Mouse (Mus musculus): ENCODE results near the gene Calhm3. TPM values are rescaled to one million over a fixed set of nuclear protein-coding genes. Genes with fewer than 3 reads are reported as not detected.

Calhm3 gene
- polyA plus RNA-seq, 1 experiment from 2014 or later = not detected

GRCm38 (mm10) chr19:47174515-47174914 is 17.0 kb upstream of the Calhm3 start:
- no peak overlapping the region for H3K4me2 ChIP-seq (ENCODE audit: low read depth, low read length)
- DNase-seq (no peak), ATAC-seq (no peak)
- peaks cover 23% of the 10 kb centered on the region for H3K27me3 ChIP-seq (ENCODE audit: insufficient read depth, low read length)
- no peak overlapping the region for H3K4me3 ChIP-seq (ENCODE audit: low read depth, low read length)
- no peaks in the 10 kb centered on the region for H3K36me3 ChIP-seq (replicated peaks; ENCODE audit: insufficient read depth, low read length)
- TF ChIP-seq EP300 (IDR thresholded peaks at IDR 0.05; ENCODE audit: low read depth) (no peak), CTCF (IDR thresholded peaks at IDR 0.05; ENCODE audit: low read depth) (peak; percentile 65)
- no peak overlapping the region for H3K9ac ChIP-seq (replicated peaks)
- H3K9me3 ChIP-seq (ENCODE audit: low read length) = no peaks in the 10 kb centered on the region
- WGBS (ENCODE audit: insufficient replicate concordance) = 45% methylated on average over 3 of the region's 3 CpGs
- no peak overlapping the region for H3K27ac ChIP-seq (ENCODE audit: low read depth)
- peaks cover 4% of the 10 kb centered on the region for H3K4me1 ChIP-seq (ENCODE audit: insufficient read depth)

GRCm38 (mm10) chr19:47168793-47169412 is 11.3 kb upstream of the Calhm3 start:
- H3K27me3 ChIP-seq (ENCODE audit: insufficient read depth, low read length) = no peaks in the 10 kb centered on the region
- H3K9me3 ChIP-seq (ENCODE audit: low read length) = no peaks in the 10 kb centered on the region
- no peaks in the 10 kb centered on the region for H3K36me3 ChIP-seq (replicated peaks; ENCODE audit: insufficient read depth, low read length)
- 15% methylated on average over 11 of the region's 11 CpGs for WGBS (ENCODE audit: insufficient replicate concordance)
- TF ChIP-seq CTCF (IDR thresholded peaks at IDR 0.05; ENCODE audit: low read depth) (peak; percentile 85), EP300 (IDR thresholded peaks at IDR 0.05; ENCODE audit: low read depth) (no peak)
- DNase-seq (peak; percentile 85), ATAC-seq (peak; percentile 72)
- peak overlapping the region; percentile 65 for H3K4me2 ChIP-seq (ENCODE audit: low read depth, low read length)
- H3K4me3 ChIP-seq (ENCODE audit: low read depth, low read length) = peak overlapping the region; percentile 14
- no peaks in the 10 kb centered on the region for H3K4me1 ChIP-seq (ENCODE audit: insufficient read depth)
- H3K27ac ChIP-seq (ENCODE audit: low read depth) = no peak overlapping the region
- no peak overlapping the region for H3K9ac ChIP-seq (replicated peaks)

GRCm38 (mm10) chr19:47168223-47168622 is 10.7 kb upstream of the Calhm3 start:
- no peaks in the 10 kb centered on the region for H3K27me3 ChIP-seq (ENCODE audit: insufficient read depth, low read length)
- ATAC-seq (no peak), DNase-seq (no peak)
- no peak overlapping the region for H3K27ac ChIP-seq (ENCODE audit: low read depth)
- no peak overlapping the region for H3K9ac ChIP-seq (replicated peaks)
- TF ChIP-seq CTCF (IDR thresholded peaks at IDR 0.05; ENCODE audit: low read depth) = peak; percentile 91
- no peak for TF ChIP-seq EP300 (IDR thresholded peaks at IDR 0.05; ENCODE audit: low read depth)
- 6% methylated on average over 13 of the region's 13 CpGs for WGBS (ENCODE audit: insufficient replicate concordance)
- H3K4me2 ChIP-seq (ENCODE audit: low read depth, low read length) = peak overlapping the region; percentile 65
- H3K36me3 ChIP-seq (replicated peaks; ENCODE audit: insufficient read depth, low read length) = no peaks in the 10 kb centered on the region
- no peaks in the 10 kb centered on the region for H3K9me3 ChIP-seq (ENCODE audit: low read length)
- H3K4me3 ChIP-seq (ENCODE audit: low read depth, low read length) = peak overlapping the region; percentile 14
- no peaks in the 10 kb centered on the region for H3K4me1 ChIP-seq (ENCODE audit: insufficient read depth)

- Histone ChIP-seq H3K27ac (ENCODE audit: low read depth) (no peak overlapping the region), H3K27me3 (ENCODE audit: insufficient read depth, low read length) (no peaks in the 10 kb centered on the region), H3K36me3 (replicated peaks; ENCODE audit: insufficient read depth, low read length) (no peaks in the 10 kb centered on the region), H3K4me3 (ENCODE audit: low read depth, low read length) (no peak overlapping the region; the same call in 1 of the 2 replicates), H3K9me3 (ENCODE audit: low read length) (no peaks in the 10 kb centered on the region), H3K4me1 (ENCODE audit: insufficient read depth) (no peaks in the 10 kb centered on the region), H3K4me2 (ENCODE audit: low read depth, low read length) (no peak overlapping the region), H3K9ac (replicated peaks) (no peak overlapping the region)
- no peak for DNase-seq
- WGBS (ENCODE audit: insufficient replicate concordance) = 58% methylated on average over 7 of the region's 7 CpGs
- no peak for TF ChIP-seq CTCF (IDR thresholded peaks at IDR 0.05; ENCODE audit: low read depth)
- TF ChIP-seq EP300 (IDR thresholded peaks at IDR 0.05; ENCODE audit: low read depth) = no peak
- no peak for ATAC-seq
Observed at GRCm38 (mm10) chr19:47167617-47168214, 10.2 kb upstream of the Calhm3 start.

GRCm38 (mm10) chr19:47166758-47167157 is 9.2 kb upstream of the Calhm3 start:
- H3K27me3 ChIP-seq (ENCODE audit: insufficient read depth, low read length) = no peaks in the 10 kb centered on the region
- no peaks in the 10 kb centered on the region for H3K9me3 ChIP-seq (ENCODE audit: low read length)
- ATAC-seq (no peak), DNase-seq (no peak)
- H3K4me2 ChIP-seq (ENCODE audit: low read depth, low read length) = no peak overlapping the region
- no peaks in the 10 kb centered on the region for H3K4me1 ChIP-seq (ENCODE audit: insufficient read depth)
- H3K9ac ChIP-seq (replicated peaks) = no peak overlapping the region
- H3K36me3 ChIP-seq (replicated peaks; ENCODE audit: insufficient read depth, low read length) = no peaks in the 10 kb centered on the region
- H3K4me3 ChIP-seq (ENCODE audit: low read depth, low read length) = no peak overlapping the region
- WGBS (ENCODE audit: insufficient replicate concordance) = 52% methylated on average over 3 of the region's 3 CpGs
- no peak overlapping the region for H3K27ac ChIP-seq (ENCODE audit: low read depth)
- no peak for TF ChIP-seq EP300 (IDR thresholded peaks at IDR 0.05; ENCODE audit: low read depth)
- no peak for TF ChIP-seq CTCF (IDR thresholded peaks at IDR 0.05; ENCODE audit: low read depth)

- no peak for ATAC-seq
- no peak for TF ChIP-seq CTCF (IDR thresholded peaks at IDR 0.05; ENCODE audit: low read depth)
- TF ChIP-seq EP300 (IDR thresholded peaks at IDR 0.05; ENCODE audit: low read depth) = no peak
Observed at GRCm38 (mm10) chr19:47163176-47163744, 5.7 kb upstream of the Calhm3 start.

More at GRCm38 (mm10) chr19:47163176-47163744, 5.7 kb upstream of the Calhm3 start:
- H3K36me3 ChIP-seq (replicated peaks; ENCODE audit: insufficient read depth, low read length) = no peaks in the 10 kb centered on the region
- no peak overlapping the region for H3K27ac ChIP-seq (ENCODE audit: low read depth)
- H3K4me2 ChIP-seq (ENCODE audit: low read depth, low read length) = no peak overlapping the region
- 81% methylated on average over 6 of the region's 6 CpGs for WGBS (ENCODE audit: insufficient replicate concordance)
- H3K4me3 ChIP-seq (ENCODE audit: low read depth, low read length) = no peak overlapping the region
- no peaks in the 10 kb centered on the region for H3K4me1 ChIP-seq (ENCODE audit: insufficient read depth)
- H3K9me3 ChIP-seq (ENCODE audit: low read length) = no peaks in the 10 kb centered on the region
- DNase-seq = no peak
- no peak overlapping the region for H3K9ac ChIP-seq (replicated peaks)
- H3K27me3 ChIP-seq (ENCODE audit: insufficient read depth, low read length) = no peaks in the 10 kb centered on the region

All from liver, postnatal 0 days (tissue).